Mouse (Mus musculus) kidney, adult 2 months (tissue): ENCODE measurements at regions not wholly inside any gene's neighbourhood (a gene's known extent, or its start where the extent isn't known, plus 50 kb on each side); places are given as distances from the start of the nearest gene placed in this dataset.

Experiments used
- DNase-seq: peaks from one replicate; pipeline ENCODE4 v3.0.0; 2021
- H3K27ac ChIP-seq: fragments of 200-500 bp; 2 replicates; pipeline ENCODE4 v1.5.1; 2012; ENCODE audit warnings: low read depth, low read length, control low read depth, inconsistent platforms; ENCODE audit not compliant: insufficient read depth
- H3K27me3 ChIP-seq: fragments of 200-500 bp; replicated peaks from 2 replicates; pipeline ENCODE4 v1.6.1; 2012; ENCODE audit warnings: mild to moderate bottlenecking, moderate library complexity, low read length, inconsistent platforms; ENCODE audit not compliant: control insufficient read depth, insufficient read depth
- H3K36me3 ChIP-seq: fragments of 200-500 bp; 2 replicates; pipeline ENCODE4 v1.6.1; 2012; ENCODE audit warnings: mild to moderate bottlenecking, moderate library complexity, low read length, inconsistent platforms; ENCODE audit not compliant: control insufficient read depth, insufficient read depth
- H3K4me1 ChIP-seq: fragments of 200-500 bp; 2 replicates; pipeline ENCODE4 v1.6.1; 2011; ENCODE audit warnings: low read length; ENCODE audit not compliant: control insufficient read depth, insufficient read depth
- H3K4me3 ChIP-seq: fragments of 200-500 bp; 2 replicates; pipeline ENCODE4 v1.5.1; 2011; ENCODE audit warnings: mild to moderate bottlenecking, low read depth, low read length, control low read depth; ENCODE audit not compliant: insufficient read depth
- CTCF ChIP-seq: fragments of 200-500 bp; conservative IDR thresholded peaks from 2 replicates; pipeline ENCODE4 v1.5.1; 2011; ENCODE audit warnings: low read depth, mild to moderate bottlenecking, control low read depth, low read length, moderate library complexity, mixed read lengths; ENCODE audit not compliant: insufficient read depth, insufficient read length
- POLR2A ChIP-seq: fragments of 200-500 bp; IDR thresholded peaks from one replicate; pipeline ENCODE4 v1.6.1; 2011; ENCODE audit warnings: low read depth, low read length, control low read depth
- WGBS: fragments of 180-500 bp; shearing (Covaris S2); methylation state at CpG from one replicate; pipeline ENCODE4 v1.1.7; 2018; 5-methylcytosine and 5-hydroxymethylcytosine counted together

DNA sequence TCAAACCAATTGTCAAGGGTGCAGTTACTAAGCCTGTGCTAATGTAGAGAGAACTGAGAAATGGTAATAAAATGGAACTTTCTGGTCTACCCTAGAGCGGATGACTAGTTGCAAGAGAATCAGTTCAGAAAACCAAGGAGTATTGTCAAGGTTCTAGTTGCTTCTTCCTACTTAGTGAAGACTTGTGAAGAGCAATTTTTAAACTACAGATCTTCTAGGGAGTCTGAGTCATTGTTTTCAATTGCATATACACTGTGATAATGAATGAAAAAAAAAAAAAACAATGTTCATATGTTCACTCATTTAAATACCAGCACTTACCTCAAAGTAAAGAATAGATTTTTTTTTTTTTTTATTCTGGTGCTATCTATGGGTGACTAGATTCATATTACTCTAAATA lies 1304.1 kb downstream of the Pla2g4a start:
- Histone ChIP-seq H3K4me3 (no peak overlapping the region), H3K4me1 (no peaks in the 10 kb centered on the region)
- WGBS, result 85% methylated on average over 1 of the region's 1 CpGs

More for the DNA sequence above, 1304.1 kb downstream of the Pla2g4a start:
- H3K36me3 ChIP-seq, result no peaks in the 10 kb centered on the region
- no peak overlapping the region for H3K27ac ChIP-seq
- DNase-seq, result no peak
- no peaks in the 10 kb centered on the region for H3K27me3 ChIP-seq
- TF ChIP-seq POLR2A, result no peak
- TF ChIP-seq CTCF, result no peak
